Mouse (Mus musculus) layer of hippocampus, adult 18-20 months (tissue): ENCODE data around the gene Vnn3. TPM values are rescaled to one million over a fixed set of nuclear protein-coding genes. Genes with fewer than 3 reads are reported as not detected.

ENCODE experiments used
- DNase-seq, 2 experiments: peaks; one replicate each; pipeline ENCODE4 v3.0.0; 2022; ENCODE audit warnings: low spot score in 2 of 2
- total RNA-seq, 2 experiments: library from RNA; stranded (reverse); gene quantifications; 2 replicates each; pipeline ENCODE4 v1.2.3; 2021

Vnn3 gene
- total RNA-seq, 2 experiments from 2014 or later, result 0.23 TPM; not detected in 1

DNA sequence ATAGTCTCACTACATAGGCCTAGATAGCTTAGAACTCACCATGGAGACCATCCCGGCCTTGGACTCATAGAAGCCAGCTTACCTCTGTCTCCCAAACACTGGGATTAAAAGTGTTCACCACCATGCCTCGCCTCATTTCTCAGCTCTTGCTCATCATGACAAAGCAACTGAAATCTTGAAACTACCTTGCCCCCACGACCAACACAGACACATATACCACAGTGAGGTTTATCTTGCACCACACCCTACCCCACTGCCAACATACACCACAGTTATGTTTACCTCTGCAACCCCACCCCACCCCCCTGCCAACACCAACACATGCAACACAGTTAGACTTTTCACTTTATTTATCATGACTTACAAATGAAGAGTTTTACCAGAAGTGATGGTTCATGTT, 34.8 kb downstream of the Vnn3 start:
- DNase-seq, result no peak

DNA sequence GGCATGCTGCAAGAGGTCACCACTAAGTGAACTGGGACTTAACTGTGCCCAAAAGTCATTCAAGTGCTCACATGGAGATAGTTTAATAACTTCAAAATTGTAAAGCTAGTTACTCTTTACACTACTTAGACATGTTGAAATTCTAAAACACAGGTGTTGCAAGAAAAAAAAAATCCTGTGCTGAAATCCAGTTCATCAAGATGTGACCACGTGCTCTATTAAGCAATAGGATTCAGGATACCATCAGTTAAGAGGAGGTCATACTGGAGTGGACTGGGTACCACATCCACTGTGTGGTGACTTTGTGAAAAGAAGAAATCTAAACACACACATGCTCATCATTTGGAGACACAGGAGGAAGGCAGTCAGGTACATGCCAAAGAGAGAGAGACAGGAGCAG, 41.7 kb downstream of the Vnn3 start:
- DNase-seq, result no peak

DNA sequence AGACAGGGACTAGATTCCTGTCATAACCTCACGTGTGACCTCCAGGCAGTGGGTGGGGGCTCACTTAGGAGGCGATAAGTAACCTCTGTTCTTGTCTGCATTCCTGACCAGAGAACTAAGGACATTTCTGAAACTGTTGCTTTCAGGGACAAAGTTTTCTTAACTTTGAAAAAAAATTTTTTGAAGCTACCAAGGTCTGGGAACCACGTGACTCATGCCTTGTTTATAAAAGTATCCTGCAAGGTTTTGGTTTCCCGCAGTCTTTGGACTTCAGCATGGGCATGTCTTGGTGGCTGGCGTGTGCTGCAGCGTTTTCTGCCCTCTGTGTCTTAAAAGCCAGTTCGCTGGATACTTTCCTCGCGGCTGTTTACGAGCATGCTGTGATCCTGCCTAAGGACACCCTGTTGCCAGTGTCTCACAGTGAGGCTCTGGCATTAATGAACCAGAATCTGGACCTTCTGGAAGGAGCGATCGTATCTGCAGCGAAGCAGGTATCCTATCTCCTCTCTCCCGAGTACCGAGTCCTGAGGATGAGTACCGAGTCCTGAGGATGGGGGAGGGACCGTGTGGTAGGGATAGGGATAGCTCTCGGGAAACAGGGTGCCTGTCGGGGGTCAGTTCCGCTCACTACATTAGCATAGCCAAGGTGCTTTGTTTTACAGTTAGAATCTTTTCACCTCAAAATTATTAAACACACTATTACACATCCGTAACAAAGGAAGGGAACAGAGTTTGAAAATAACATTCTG, 43.5 kb downstream of the Vnn3 start, which contains the start of gene Vnn1:
Gene Vnn1 (plus strand): TSS at position 88 of the 749 bp plus-strand sequence.
- no peak for DNase-seq

DNA sequence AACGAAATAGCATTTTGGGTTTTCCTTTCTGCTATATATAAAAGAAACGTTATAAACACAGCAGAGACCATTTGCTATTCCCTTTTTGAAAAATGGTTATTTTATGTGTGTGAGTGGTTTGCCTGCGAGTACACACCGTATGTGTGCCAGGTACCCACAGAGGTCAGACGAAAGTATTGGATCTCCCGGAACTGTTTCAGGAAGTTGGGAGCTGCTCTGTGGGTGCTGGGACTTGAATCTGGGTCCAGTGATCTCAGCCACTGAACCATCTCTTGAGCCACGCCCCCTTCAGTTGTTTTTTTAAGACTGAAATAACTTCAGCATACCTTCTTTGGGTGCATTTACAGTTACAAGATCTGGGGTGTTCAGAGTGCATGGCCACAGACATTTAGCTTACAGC, 44.1 kb downstream of the Vnn3 start:
- no peak for DNase-seq

DNA sequence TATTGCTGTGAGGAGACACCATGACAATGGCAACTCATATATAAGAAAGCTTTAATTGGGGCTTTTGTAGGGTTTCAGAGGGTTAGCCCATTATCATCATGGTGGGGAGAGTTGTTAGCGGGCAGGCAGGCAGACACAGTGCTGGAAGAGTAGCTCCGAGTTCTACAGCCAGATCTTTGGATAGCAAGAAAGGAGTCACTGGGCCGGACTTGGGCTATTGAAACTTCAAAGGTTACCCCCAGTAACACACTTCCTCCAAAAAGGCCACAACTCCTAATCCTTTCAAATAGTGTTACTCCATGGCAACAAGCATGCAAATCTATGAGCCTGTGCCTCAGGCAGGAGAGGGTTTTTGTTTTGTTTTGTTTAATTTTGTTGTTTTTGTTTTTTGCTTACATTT, 49.9 kb downstream of the Vnn3 start:
- DNase-seq, result no peak

DNA sequence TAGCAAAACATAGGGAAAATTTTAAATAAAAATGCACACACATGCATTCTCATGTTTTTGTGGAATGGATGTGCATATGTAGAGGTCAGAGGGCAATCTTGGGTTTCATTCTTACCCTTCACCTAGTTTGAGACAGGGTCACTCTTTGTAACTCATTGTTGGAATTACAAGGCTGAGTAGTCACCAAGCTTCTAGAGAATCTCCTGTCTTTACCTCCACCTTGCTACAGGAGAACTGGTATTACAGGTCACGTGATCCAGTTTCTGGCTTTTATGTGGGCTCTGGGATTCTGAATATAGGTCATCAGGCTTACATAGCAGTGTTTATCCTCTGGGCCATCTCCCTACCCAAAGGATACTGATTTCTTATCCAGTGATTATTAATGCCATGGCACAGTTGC, 54.4 kb downstream of the Vnn3 start:
- no peak for DNase-seq

Other genes starting within 250 kb of the Vnn3 start
- 100 to 1,000 TPM; 261 to 307 TPM for gene Rps12, start 64.2 kb upstream of the Vnn3 start, total RNA-seq
- gene Slc18b1, start 54.5 kb upstream of the Vnn3 start, total RNA-seq, result 10 to 100 TPM; 26.7 to 28.6 TPM
- gene Vnn1, start 43.2 kb downstream of the Vnn3 start, total RNA-seq, result under 1 TPM in 1 of 2 experiments, not detected in 1; 0.37 TPM
- gene Taar1, start 68.9 kb downstream of the Vnn3 start, total RNA-seq, result not detected
- gene Taar2, start 87.1 kb downstream of the Vnn3 start, total RNA-seq, result not detected
- not detected for gene Taar3, start 98.1 kb downstream of the Vnn3 start, total RNA-seq
- gene Taar4, start 109.0 kb downstream of the Vnn3 start, total RNA-seq, result not detected
- not detected for gene Taar5, start 119.2 kb downstream of the Vnn3 start, total RNA-seq
- not detected for gene Taar6, start 134.2 kb downstream of the Vnn3 start, total RNA-seq
- gene Taar7a, start 142.0 kb downstream of the Vnn3 start, total RNA-seq, result not detected
- gene Taar7b, start 148.5 kb downstream of the Vnn3 start, total RNA-seq, result not detected
- not detected for gene Taar7d, start 175.8 kb downstream of the Vnn3 start, total RNA-seq
- gene Taar7e, start 186.2 kb downstream of the Vnn3 start, total RNA-seq, result not detected
- not detected for gene Taar7f, start 198.0 kb downstream of the Vnn3 start, total RNA-seq
- not detected for gene Taar8a, start 225.0 kb downstream of the Vnn3 start, total RNA-seq
- gene Taar8b, start 240.8 kb downstream of the Vnn3 start, total RNA-seq, result not detected